Mouse (Mus musculus): Measurements from ENCODE around the gene Zfp536. TPM values are rescaled to one million over a fixed set of nuclear protein-coding genes. Genes with fewer than 3 reads are reported as not detected.

The Zfp536 gene
- polyA plus RNA-seq, 1 experiment from 2014 or later: 8.0 TPM

- TF ChIP-seq CTCF (IDR thresholded peaks at IDR 0.05): no peak
- POLR2A ChIA-PET: no interaction called here
- in situ Hi-C loops (cut with MboI; ENCODE audit: low pct_unique_long_range_greater_than_20kb): loop anchor here (10.0 kb wide), 1 partner anchor 194 kb away; no protein-coding TSS in a partner anchor
- CTCF ChIA-PET: no interaction called here
- H3K27me3 ChIP-seq: no peaks in the 10 kb centered on the region
- ATAC-seq (no peak), DNase-seq (ENCODE audit: low read depth, low spot score) (no peak)
Measured at GRCm38 (mm10) chr7:37568811-37569500, 204.5 kb downstream of the Zfp536 start.

GRCm38 (mm10) chr7:37568041-37568440, 205.4 kb downstream of the Zfp536 start:
- H3K27me3 ChIP-seq: no peaks in the 10 kb centered on the region
- DNase-seq (ENCODE audit: low read depth, low spot score): no peak
- in situ Hi-C loops (cut with MboI; ENCODE audit: low pct_unique_long_range_greater_than_20kb): loop anchor here (10.0 kb wide), 1 partner anchor 193 kb away; no protein-coding TSS in a partner anchor
- TF ChIP-seq CTCF (IDR thresholded peaks at IDR 0.05): no peak
- no peak for ATAC-seq
- ChIA-PET POLR2A (interaction anchor here (0.7 kb wide), 1 partner anchor 135 kb away, joined by 4 read pairs; no protein-coding TSS in a partner anchor), CTCF (no interaction called here)

GRCm38 (mm10) chr7:37566019-37566418, 207.4 kb downstream of the Zfp536 start:
- ChIA-PET CTCF (no interaction called here), POLR2A (interaction anchor here (1.0 kb wide), 1 partner anchor 151 kb away, joined by 3 read pairs; no protein-coding TSS in a partner anchor)
- TF ChIP-seq CTCF (IDR thresholded peaks at IDR 0.05): no peak
- no peak for DNase-seq (ENCODE audit: low read depth, low spot score)
- peak; percentile 72 for ATAC-seq
- in situ Hi-C loops (cut with MboI; ENCODE audit: low pct_unique_long_range_greater_than_20kb): loop anchor here (10.0 kb wide), 1 partner anchor 191 kb away; no protein-coding TSS in a partner anchor
- H3K27me3 ChIP-seq: no peaks in the 10 kb centered on the region

GRCm38 (mm10) chr7:37565371-37565770, 208.1 kb downstream of the Zfp536 start:
- ChIA-PET POLR2A (no interaction called here), CTCF (no interaction called here)
- in situ Hi-C loops (cut with MboI; ENCODE audit: low pct_unique_long_range_greater_than_20kb): loop anchor here (10.0 kb wide), 1 partner anchor 191 kb away; no protein-coding TSS in a partner anchor
- ATAC-seq (no peak), DNase-seq (ENCODE audit: low read depth, low spot score) (no peak)
- no peak for TF ChIP-seq CTCF (IDR thresholded peaks at IDR 0.05)
- H3K27me3 ChIP-seq: no peaks in the 10 kb centered on the region

- TF ChIP-seq CTCF (IDR thresholded peaks at IDR 0.05): no peak
- in situ Hi-C loops (cut with MboI; ENCODE audit: low pct_unique_long_range_greater_than_20kb): loop anchor here (10.0 kb wide), 1 partner anchor 190 kb away; no protein-coding TSS in a partner anchor
- ATAC-seq: no peak
- no peaks in the 10 kb centered on the region for H3K27me3 ChIP-seq
- POLR2A ChIA-PET: interaction anchor here (0.7 kb wide), 2 partner anchors 77 to 310 kb away, joined by 3 to 4 read pairs; no protein-coding TSS in a partner anchor
- DNase-seq (ENCODE audit: low read depth, low spot score): no peak
- CTCF ChIA-PET: no interaction called here
Measured at GRCm38 (mm10) chr7:37564644-37565043, 208.8 kb downstream of the Zfp536 start.

- ATAC-seq: no peak
- no peak for TF ChIP-seq CTCF (IDR thresholded peaks at IDR 0.05)
- in situ Hi-C loops (cut with MboI; ENCODE audit: low pct_unique_long_range_greater_than_20kb): loop anchor here (10.0 kb wide), 1 partner anchor 189 kb away; no protein-coding TSS in a partner anchor
- no peak for DNase-seq (ENCODE audit: low read depth, low spot score)
- POLR2A ChIA-PET: interaction anchor here (0.7 kb wide), 1 partner anchor 311 kb away, joined by 4 read pairs; no protein-coding TSS in a partner anchor
- H3K27me3 ChIP-seq: no peaks in the 10 kb centered on the region
- CTCF ChIA-PET: no interaction called here
Measured at GRCm38 (mm10) chr7:37563831-37564400, 209.5 kb downstream of the Zfp536 start.

GRCm38 (mm10) chr7:37563171-37563574, 210.3 kb downstream of the Zfp536 start:
- TF ChIP-seq CTCF (IDR thresholded peaks at IDR 0.05): no peak
- DNase-seq (ENCODE audit: low read depth, low spot score) (peak; percentile 56), ATAC-seq (peak; percentile 37)
- CTCF ChIA-PET: no interaction called here
- POLR2A ChIA-PET: interaction anchor here (0.7 kb wide), 2 partner anchors 60 to 200 kb away, joined by 3 read pairs; no protein-coding TSS in a partner anchor
- no peaks in the 10 kb centered on the region for H3K27me3 ChIP-seq
- in situ Hi-C loops (cut with MboI; ENCODE audit: low pct_unique_long_range_greater_than_20kb): loop anchor here (10.0 kb wide), 1 partner anchor 188 kb away; no protein-coding TSS in a partner anchor

GRCm38 (mm10) chr7:37562505-37562904, 210.9 kb downstream of the Zfp536 start:
- POLR2A ChIA-PET: no interaction called here
- no peak for TF ChIP-seq CTCF (IDR thresholded peaks at IDR 0.05)
- H3K27me3 ChIP-seq: no peaks in the 10 kb centered on the region
- in situ Hi-C loops (cut with MboI; ENCODE audit: low pct_unique_long_range_greater_than_20kb): loop anchor here (10.0 kb wide), 1 partner anchor 188 kb away; no protein-coding TSS in a partner anchor
- CTCF ChIA-PET: interaction anchor here (1.0 kb wide), 1 partner anchor 22 kb away, joined by 4 read pairs; no protein-coding TSS in a partner anchor
- DNase-seq (ENCODE audit: low read depth, low spot score) (no peak), ATAC-seq (no peak)

GRCm38 (mm10) chr7:37560581-37560980, 212.9 kb downstream of the Zfp536 start:
- no peak for TF ChIP-seq CTCF (IDR thresholded peaks at IDR 0.05)
- in situ Hi-C loops (cut with MboI; ENCODE audit: low pct_unique_long_range_greater_than_20kb): loop anchor here (10.0 kb wide), 1 partner anchor 186 kb away; no protein-coding TSS in a partner anchor
- DNase-seq (ENCODE audit: low read depth, low spot score): no peak
- H3K27me3 ChIP-seq: no peaks in the 10 kb centered on the region
- ChIA-PET POLR2A (no interaction called here), CTCF (interaction anchor here (1.5 kb wide), 1 partner anchor 9 kb away, joined by 4 read pairs; no protein-coding TSS in a partner anchor)
- no peak for ATAC-seq

GRCm38 (mm10) chr7:37559851-37560250, 213.6 kb downstream of the Zfp536 start:
- in situ Hi-C loops (cut with MboI; ENCODE audit: low pct_unique_long_range_greater_than_20kb): loop anchor here (10.0 kb wide), 1 partner anchor 185 kb away; no protein-coding TSS in a partner anchor
- no peak for DNase-seq (ENCODE audit: low read depth, low spot score)
- TF ChIP-seq CTCF (IDR thresholded peaks at IDR 0.05): no peak
- ATAC-seq: no peak
- CTCF ChIA-PET: interaction anchor here (1.5 kb wide), 1 partner anchor 9 kb away, joined by 4 read pairs; no protein-coding TSS in a partner anchor
- no peaks in the 10 kb centered on the region for H3K27me3 ChIP-seq
- POLR2A ChIA-PET: no interaction called here
